Mouse (Mus musculus) telencephalon, adult 2 months (tissue): ENCODE results near the gene Daam2.

Experiments used
- DNase-seq: peaks from one replicate; pipeline ENCODE4 v3.0.0-alpha.2; 2011; ENCODE audit warnings: low read depth, low spot score

Daam2 gene

DNA sequence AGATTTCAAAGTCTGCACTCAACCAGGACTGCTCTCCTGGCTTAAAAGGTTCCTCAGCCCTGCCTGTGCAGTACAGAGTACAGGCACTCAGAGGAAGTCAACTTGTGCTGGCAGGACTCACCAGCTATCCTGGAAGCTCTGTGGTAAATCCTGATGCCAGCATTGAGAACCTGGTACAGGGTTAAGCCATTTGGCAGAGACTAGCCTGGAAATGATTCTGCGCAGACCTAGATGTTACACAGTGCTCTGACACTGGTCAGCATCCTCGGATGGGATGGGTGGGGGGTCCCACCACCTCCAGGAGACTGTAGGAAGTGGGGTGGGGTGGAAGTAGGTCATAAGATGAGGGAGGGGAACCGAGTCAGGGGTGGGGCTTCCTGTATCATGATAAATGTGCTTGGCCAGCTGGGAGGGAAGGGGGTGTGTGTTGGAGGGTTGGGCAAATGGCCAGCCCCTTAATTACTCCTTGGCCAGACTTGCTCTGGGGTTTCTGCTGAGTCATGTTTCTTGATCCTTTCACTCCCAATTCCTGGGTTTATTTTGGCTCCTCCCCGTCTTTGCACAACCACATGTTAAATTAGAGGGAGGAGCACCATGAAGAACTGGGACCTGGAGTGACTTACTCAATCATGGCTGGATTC, 132.0 kb downstream of the Daam2 start:
- DNase-seq: no peak

DNA sequence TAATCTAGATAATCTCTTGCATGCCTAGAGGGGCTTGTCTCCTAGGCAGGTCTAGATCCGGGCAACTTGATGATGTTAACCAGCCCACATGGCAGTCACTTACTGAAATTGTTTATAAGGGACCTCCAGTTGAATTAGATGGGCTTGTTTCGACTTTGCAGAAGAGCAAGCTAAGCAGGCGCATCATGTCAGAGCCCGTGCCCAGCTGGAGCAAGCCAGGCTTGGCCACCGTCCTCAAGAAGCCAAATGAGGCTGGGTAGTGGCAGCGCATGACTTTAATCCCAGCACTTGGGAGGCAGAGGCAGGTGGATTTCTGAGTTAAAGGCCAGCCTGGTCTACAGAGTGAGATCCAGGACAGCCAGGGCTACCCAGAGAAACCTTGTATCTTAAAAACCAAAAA, 133.0 kb downstream of the Daam2 start:
- no peak for DNase-seq

DNA sequence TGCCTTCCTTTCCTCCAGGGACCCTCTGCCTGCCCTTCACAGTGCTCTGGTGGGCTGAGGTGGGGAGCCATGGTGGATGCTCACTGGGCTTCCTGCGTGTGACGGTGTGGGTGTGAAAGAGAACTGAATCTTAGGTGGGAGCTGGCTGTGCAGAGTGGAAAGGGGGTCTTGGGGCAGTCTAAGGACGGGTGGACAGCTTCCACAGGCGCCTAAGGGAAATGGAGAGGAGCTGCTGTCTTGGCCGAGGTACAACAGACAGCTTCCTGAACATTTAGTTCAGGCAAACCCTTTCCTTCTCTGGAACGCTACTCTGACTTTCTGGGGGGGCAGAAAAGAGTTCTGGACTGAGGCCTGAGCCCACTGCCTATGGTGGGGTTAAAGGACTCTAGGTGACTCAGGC, 134.0 kb downstream of the Daam2 start:
- DNase-seq: no peak

DNA sequence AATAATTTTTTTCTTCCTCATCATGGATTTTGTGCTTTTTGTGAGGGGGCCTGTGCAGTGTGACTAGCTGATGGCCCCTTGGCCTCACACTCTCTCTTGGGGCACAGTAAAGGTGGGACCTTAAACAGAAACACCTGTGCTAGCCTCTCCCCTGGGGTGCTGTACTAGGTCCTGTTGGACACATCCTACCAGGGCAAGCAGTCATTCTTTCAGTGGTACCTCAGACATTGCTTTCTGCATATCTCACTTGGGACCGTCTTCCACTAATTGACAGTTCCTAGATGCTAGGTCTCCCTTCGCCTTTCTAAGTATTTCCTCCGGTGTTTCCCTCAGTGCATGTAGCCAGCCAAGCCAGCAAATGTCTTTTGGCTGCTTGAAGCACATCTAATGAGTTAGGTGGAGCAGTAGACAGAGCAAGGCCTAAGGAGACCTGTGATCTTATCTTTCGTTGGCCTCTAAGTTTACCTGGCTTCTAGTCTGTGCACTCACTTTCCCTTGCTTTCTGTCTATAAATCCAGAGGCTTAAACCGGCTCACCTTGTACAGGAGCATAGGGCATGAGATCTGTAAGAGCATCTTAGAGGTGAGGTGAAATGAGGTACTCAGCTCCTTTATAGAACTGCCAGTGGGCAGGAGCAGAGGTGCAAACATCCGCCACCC, 134.5 kb downstream of the Daam2 start:
- DNase-seq: no peak

DNA sequence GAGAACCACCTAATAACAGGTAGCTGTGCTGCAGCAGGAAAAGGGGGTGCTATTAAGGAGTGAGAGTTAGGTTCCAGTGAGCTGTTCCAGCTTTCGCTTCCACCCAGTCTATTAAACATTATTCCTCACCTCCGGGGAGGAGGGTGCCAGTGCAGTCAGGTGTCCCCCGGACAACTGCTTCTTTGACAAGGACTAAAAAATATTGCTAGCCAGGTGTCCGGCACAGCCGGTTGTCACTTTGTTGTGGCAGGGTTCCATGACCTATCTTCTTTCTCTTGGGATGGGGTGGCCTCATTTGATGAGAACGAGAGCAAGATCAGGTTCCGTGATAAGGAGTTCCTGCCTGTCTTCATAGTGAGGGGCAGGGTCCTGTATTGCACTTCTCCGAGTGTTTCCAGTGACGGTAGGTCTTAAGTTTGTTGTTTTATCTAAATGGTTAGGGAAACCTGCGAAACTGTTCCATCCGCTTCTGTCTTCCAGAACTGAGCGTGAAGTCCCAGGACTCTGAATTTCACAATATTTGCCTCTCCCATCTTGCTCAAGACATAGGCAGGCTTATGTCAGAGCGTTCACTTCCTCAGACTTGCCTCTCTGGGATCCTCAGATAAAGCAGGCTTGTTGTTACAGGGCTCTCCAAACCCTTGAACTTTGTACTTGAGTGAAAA, 135.3 kb downstream of the Daam2 start:
- DNase-seq: no peak

DNA sequence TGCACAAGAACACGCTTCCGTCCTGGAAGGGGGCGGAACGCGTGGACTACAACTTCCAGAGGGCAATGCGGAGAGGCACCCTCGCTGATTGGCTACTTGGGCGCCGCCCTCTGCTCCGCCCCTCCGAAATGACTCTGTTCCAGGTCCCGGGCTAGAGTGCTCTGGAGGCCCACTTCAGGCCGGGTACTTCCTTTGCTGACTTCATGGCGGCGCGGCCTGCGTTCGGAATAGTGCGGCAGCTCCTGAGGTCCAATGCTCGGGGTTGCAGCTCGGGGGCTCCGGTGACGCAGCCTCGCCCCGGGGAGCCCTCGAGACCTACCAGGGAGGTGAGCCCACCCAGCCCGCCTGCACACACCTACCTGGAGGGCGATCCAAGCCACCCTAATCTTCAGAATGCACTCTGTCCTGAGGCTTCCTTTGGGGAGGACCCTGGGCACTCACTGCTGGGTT, 135.9 kb downstream of the Daam2 start, which contains the start of gene Mocs1:
TSS of gene Mocs1 (plus strand) at position 124 of the 450 bp plus-strand sequence.
- DNase-seq: peak; percentile 89

DNA sequence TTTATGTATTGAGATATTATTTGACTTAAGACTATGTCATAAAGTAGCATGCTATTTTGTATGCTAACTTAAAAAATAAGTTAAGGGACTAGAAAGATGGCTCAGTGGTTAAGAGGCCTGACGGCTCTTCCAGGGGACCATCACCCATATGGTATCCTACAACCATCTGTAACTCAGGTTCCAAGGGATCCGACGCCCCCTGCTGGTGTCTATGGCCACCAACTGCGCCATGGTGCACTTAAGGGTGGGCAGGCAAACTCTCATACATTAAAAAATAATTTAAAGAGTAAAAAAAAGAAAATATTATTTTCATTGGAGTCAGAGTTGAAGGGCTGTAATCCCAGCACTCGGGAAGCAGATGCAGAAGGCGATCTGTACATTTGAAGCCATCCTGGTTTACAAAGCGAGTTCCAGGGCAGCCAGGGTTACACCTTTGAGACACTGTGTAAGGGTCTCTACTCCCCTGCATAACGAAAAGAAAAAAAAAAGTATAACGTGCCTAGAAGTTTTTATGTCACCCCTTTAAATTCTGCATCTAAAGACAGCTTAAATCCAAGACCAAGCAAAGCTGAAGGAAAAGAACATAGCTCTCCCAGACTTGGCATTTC, 136.4 kb downstream of the Daam2 start:
- DNase-seq: no peak

DNA sequence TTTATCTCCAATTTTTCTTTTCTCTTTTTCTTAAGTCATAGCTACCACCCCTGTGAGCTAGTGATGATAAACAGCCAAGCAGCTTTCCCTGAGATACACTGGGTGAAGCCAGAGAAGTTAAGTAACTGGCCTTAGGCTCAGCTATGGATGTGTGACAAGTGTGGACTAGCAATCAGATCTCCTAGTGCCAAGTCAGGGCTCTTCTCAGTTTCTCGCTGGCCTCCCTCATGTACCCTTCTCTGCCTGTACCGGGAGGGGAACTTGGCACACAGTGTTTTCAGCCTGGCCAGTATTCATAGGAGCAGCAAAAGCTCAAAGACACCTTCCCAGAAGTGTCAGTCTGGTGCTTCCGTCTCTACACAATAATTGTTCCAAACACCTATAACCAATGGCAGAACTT, 140.3 kb downstream of the Daam2 start:
- no peak for DNase-seq

DNA sequence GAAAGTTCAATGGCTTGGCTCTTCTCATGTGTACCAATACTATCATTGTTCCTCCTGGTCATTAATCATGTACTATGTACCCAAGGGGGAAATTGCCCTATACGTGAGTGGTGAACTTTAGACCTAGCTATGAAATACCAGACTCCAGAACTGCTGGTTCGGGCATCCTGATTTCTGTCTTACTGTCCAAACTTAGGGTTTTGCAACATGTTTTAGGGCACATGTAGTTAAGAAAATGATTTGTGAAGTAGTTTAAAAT, 141.1 kb downstream of the Daam2 start:
- DNase-seq: no peak

DNA sequence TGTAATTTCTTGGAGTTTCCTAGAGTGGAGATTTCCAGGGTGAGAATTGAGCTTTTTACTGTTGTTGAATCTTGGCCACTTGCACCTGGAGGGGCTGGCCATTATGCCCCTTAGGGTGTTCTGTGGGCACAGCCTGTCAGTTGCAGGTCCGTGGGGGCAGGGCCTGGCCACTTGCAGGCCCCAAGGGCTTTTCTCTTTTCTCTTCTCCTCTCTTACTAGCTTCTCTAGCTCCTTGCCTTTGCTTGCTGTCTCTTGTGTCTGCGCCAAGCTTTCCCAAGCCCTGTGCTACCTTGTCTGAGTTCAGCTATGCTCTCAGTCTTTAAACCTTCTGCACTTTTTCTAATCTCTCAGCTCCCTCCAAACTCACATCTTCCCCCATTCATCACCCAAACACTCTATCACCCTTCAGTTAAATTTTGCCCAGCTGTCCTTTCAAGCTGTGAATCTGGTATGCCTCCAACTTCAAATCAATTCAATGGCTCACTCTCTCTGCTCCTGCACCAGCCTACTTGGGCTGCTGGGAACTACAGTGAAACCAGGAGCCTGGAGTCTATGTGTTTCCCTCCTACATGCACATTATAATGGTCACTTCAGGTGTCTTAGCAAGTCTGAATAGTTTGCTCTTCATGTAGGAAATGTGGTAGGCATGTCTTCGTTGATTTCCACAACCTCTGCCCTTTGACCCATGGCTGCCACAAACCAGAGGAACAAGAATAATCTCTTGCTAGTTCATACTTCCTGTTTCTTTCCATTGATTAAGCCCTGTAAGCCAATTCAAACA, 141.7 kb downstream of the Daam2 start:
- no peak for DNase-seq

DNA sequence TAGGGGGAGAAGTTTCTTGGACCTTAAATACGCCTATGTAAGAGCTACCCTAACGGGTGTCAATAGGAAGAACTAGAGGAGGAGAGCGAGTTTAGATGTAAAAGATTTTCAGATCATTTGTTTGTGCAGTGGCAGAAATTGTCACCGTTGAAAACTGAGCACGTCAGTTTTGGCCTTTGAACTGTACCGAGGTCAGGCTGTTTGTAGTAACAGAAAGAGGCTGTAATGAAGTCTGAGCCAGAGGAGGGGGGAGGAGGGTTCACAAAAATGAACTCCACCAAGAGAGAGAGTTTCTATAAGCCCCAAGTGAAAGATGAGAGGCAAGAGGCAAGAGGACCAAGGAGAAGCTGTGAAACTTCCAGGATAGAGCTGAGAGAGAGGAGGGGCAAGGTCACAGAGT, 144.3 kb downstream of the Daam2 start:
- no peak for DNase-seq

DNA sequence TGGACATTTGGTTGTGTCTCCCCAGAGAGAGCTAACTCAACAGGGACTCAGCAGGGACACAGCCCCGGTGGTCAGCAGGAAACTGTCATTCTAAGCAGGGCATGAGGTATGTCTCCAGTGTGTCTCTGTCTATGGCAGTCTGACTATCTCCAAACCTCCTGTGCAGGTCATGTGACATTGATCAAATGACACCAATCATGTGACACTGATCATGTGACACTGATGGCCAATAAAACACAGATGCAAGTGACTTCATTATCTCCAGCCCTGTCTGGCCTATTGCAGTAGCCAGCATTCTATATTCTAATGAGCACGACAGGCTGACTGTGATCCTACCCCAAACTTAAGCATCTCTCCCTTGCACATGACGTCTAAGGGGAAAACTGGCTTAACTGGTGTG, 147.9 kb downstream of the Daam2 start:
- DNase-seq: no peak

DNA sequence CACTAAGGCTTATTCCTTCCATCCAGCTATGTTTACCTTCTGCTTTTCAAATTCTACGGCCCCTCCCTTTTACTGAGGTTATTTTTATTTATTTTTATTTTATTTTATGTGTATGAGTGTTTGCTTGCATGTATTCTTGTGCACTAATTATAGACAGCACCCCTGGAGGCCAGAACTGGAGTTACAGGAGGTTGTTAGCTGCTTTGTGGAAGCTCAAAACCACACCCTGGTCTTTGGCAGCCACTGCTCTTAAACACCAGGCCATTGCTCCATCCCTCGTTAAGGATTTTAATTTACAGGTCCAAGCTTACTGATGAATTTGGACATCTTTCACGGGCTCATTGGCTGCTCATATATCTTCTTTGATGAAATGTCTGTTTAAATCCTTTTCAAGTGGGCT, 150.6 kb downstream of the Daam2 start:
- no peak for DNase-seq

DNA sequence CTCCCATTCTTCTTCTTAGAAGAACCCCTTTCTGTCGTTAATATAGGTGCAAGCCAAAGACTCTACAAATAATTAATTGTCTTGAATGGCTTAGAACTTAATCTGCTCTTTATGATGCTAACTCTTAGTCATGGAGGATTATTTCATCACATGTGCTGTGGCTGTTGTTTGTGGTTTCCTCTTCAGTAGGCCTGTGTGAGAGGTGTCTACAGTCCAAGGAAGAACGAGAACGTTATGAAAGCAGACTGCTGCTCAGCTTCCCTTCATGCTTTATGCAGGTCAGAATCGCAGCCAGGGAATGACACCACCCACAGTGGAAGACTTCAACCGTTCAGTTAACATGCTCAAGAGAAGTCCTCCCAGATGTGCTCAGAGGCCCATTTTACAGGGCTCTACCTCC, 151.2 kb downstream of the Daam2 start:
- no peak for DNase-seq
